ENCODE assay signal across 8 mouse cellular contexts in genomic region chr1:89108340-89108896, GRCm38 (mm10). TPM values are rescaled to one million over a fixed set of nuclear protein-coding genes. Genes with fewer than 3 reads are reported as not detected.
DNase-seq lines count a peak whose midpoint lies in the region; ATAC-seq and TF ChIP-seq lines count a peak whose summit lies in the region.

No protein-coding gene starts in this region.

- H3K4me3 ChIP-seq in midbrain, embryonic 11.5 days (ENCODE audit: low read depth, low read length): no peak overlapping the region
- no peak overlapping the region for H3K4me3 ChIP-seq in midbrain, embryonic 16.5 days (ENCODE audit: low read depth, low read length)
- H3K4me3 ChIP-seq in kidney, adult 2 months (ENCODE audit: insufficient read depth, low read depth, low read length): no peak overlapping the region
- H3K4me3 ChIP-seq in lung, adult 2 months (replicated peaks; ENCODE audit: extremely low read depth, low read depth, low read length): no peak overlapping the region

- no peaks in the 10 kb centered on the region for H3K27me3 ChIP-seq in midbrain, embryonic 11.5 days (ENCODE audit: control insufficient read depth, insufficient read depth, low read length)
- H3K27me3 ChIP-seq in midbrain, embryonic 16.5 days (ENCODE audit: control insufficient read depth, insufficient read depth, low read depth, low read length): no peaks in the 10 kb centered on the region
- H3K27me3 ChIP-seq in kidney, adult 2 months (replicated peaks; ENCODE audit: control insufficient read depth, insufficient read depth, low read length): no peaks in the 10 kb centered on the region

- 30% methylated on average over 6 of the region's 6 CpGs for WGBS in midbrain, embryonic 11.5 days
- WGBS in midbrain, embryonic 16.5 days: 24% methylated on average over 6 of the region's 6 CpGs
- 6% methylated on average over 6 of the region's 6 CpGs for WGBS in kidney, adult 2 months
- 4% methylated on average over 6 of the region's 6 CpGs for WGBS in lung, adult 2 months

- DNase-seq in midbrain, embryonic 11.5 days (ENCODE audit: low spot score, missing footprints): peak; percentile 90
- DNase-seq in brain, embryonic 14.5 days (ENCODE audit: low read depth): peak; percentile 37
- peak; percentile 81 for DNase-seq in kidney, adult 2 months
- peak; percentile 66 for DNase-seq in lung, adult 2 months
- no peak for DNase-seq in layer of hippocampus, adult 8-10 months (ENCODE audit: low spot score in 2 of 2)
- DNase-seq in cerebellum, adult 9-11 months: no peak
- no peak for DNase-seq in left cerebral cortex, adult 11 months (ENCODE audit: low spot score)

- ATAC-seq in midbrain, embryonic 11.5 days (ENCODE audit: low FRiP score): no peak
- ATAC-seq in midbrain, embryonic 16.5 days: no peak

- H3K9me3 ChIP-seq in midbrain, embryonic 11.5 days (ENCODE audit: control insufficient read depth, low read length): no peaks in the 10 kb centered on the region
- H3K9me3 ChIP-seq in midbrain, embryonic 16.5 days (replicated peaks; ENCODE audit: control insufficient read depth, low read length, poor library complexity, severe bottlenecking): no peaks in the 10 kb centered on the region

- H3K9ac ChIP-seq in midbrain, embryonic 11.5 days (ENCODE audit: low read length): peak overlapping the region; percentile 11; the same call in 1 of the 2 replicates
- no peak overlapping the region for H3K9ac ChIP-seq in midbrain, embryonic 16.5 days (ENCODE audit: low read depth, low read length)

- no peak for TF ChIP-seq POLR2A in brain, embryonic 14.5 days (IDR thresholded peaks at IDR 0.05; ENCODE audit: borderline replicate concordance, extremely low read depth, insufficient read depth, insufficient read length, poor library complexity, severe bottlenecking)
- TF ChIP-seq POLR2A in kidney, adult 2 months (IDR thresholded peaks at IDR 0.05; ENCODE audit: low read depth, low read length): no peak
- no peak for TF ChIP-seq POLR2A in lung, adult 2 months (IDR thresholded peaks at IDR 0.05; ENCODE audit: borderline replicate concordance, extremely low read depth, low read depth, low read length)

- no peak overlapping the region for H3K4me2 ChIP-seq in midbrain, embryonic 11.5 days
- no peak overlapping the region for H3K4me2 ChIP-seq in midbrain, embryonic 16.5 days (ENCODE audit: low read length)

- H3K27ac ChIP-seq in midbrain, embryonic 11.5 days (ENCODE audit: low read depth, low read length): peak overlapping the region; percentile 33; the same call in 1 of the 2 replicates
- H3K27ac ChIP-seq in midbrain, embryonic 16.5 days (ENCODE audit: low read length): no peak overlapping the region
- H3K27ac ChIP-seq in kidney, adult 2 months (ENCODE audit: insufficient read depth, low read depth, low read length): peak overlapping the region; percentile 36

- no peaks in the 10 kb centered on the region for H3K36me3 ChIP-seq in midbrain, embryonic 11.5 days (ENCODE audit: control insufficient read depth, insufficient read depth, low read length)
- H3K36me3 ChIP-seq in midbrain, embryonic 16.5 days (ENCODE audit: control insufficient read depth, insufficient read depth, low read length): no peaks in the 10 kb centered on the region
- no peaks in the 10 kb centered on the region for H3K36me3 ChIP-seq in kidney, adult 2 months (ENCODE audit: control insufficient read depth, insufficient read depth, low read length)

- H3K4me1 ChIP-seq in midbrain, embryonic 11.5 days (ENCODE audit: control insufficient read depth, insufficient read depth, low read length): peaks cover 17% of the 10 kb centered on the region
- peaks cover 5% of the 10 kb centered on the region; the same call in 1 of the 2 replicates for H3K4me1 ChIP-seq in midbrain, embryonic 16.5 days (ENCODE audit: control insufficient read depth, insufficient read depth, low read length)
- H3K4me1 ChIP-seq in kidney, adult 2 months (ENCODE audit: control insufficient read depth, insufficient read depth, low read length): peaks cover 49% of the 10 kb centered on the region
- H3K4me1 ChIP-seq in lung, adult 2 months (ENCODE audit: control insufficient read depth, insufficient read depth, low read length): peaks cover 56% of the 10 kb centered on the region

- no peak for TF ChIP-seq CTCF in brain, embryonic 14.5 days (IDR thresholded peaks at IDR 0.05; ENCODE audit: borderline replicate concordance, extremely low read depth, insufficient read depth, insufficient read length)
- no peak for TF ChIP-seq CTCF in kidney, adult 2 months (conservative IDR thresholded peaks at IDR 0.05; ENCODE audit: insufficient read depth, insufficient read length, low read depth, low read length)
- TF ChIP-seq CTCF in lung, adult 2 months (IDR thresholded peaks at IDR 0.05; ENCODE audit: insufficient read depth, low read length): no peak

RNA-seq across cellular contexts. Expression of gene Sh3bp4, which starts 38.2 kb away (rescaled TPM):
- polyA plus RNA-seq in midbrain, embryonic 11.5 days (2014; fragmentation: Nextera tagmentation; extraction: Ambion mirVana): 17.3 and 18.6 TPM in 2 replicates
- 13.3 and 13.6 TPM in 2 replicates for polyA plus RNA-seq in midbrain, embryonic 16.5 days (2015; fragmentation: Nextera tagmentation; extraction: Ambion mirVana)
- polyA plus RNA-seq in brain, embryonic 14.5 days (2012; rRNA removed): 20.3 TPM in 2 replicates
- 14.8 and 18.1 TPM in 2 replicates for polyA plus RNA-seq in kidney, adult 2 months (2012; rRNA removed)
- polyA plus RNA-seq in lung, adult 2 months (2012; rRNA removed): 33.9 and 40.2 TPM in 2 replicates
- total RNA-seq in layer of hippocampus, adult 8-10 months (2022): 10 to 100 TPM; 21.2 to 23.1 (median 22.6) TPM

Comparison
In these comparisons a context has a peak if more than half of its experiments do, and no peak if none do; other contexts are left out.
1. DNase-seq: peak in midbrain, embryonic 11.5 days (single experiment), brain, embryonic 14.5 days (single experiment), kidney, adult 2 months (single experiment) and lung, adult 2 months (single experiment); none in layer of hippocampus, adult 8-10 months (0 of 2), cerebellum, adult 9-11 months (single experiment) and left cerebral cortex, adult 11 months (single experiment).